Mouse (Mus musculus): ENCODE measurements around the gene Zfp143. TPM values are rescaled to one million over a fixed set of nuclear protein-coding genes. Genes with fewer than 3 reads are reported as not detected.

The Zfp143 gene
- 7.9 and 13.8 TPM in 2 replicates for polyA plus RNA-seq (2012; rRNA removed)

DNA sequence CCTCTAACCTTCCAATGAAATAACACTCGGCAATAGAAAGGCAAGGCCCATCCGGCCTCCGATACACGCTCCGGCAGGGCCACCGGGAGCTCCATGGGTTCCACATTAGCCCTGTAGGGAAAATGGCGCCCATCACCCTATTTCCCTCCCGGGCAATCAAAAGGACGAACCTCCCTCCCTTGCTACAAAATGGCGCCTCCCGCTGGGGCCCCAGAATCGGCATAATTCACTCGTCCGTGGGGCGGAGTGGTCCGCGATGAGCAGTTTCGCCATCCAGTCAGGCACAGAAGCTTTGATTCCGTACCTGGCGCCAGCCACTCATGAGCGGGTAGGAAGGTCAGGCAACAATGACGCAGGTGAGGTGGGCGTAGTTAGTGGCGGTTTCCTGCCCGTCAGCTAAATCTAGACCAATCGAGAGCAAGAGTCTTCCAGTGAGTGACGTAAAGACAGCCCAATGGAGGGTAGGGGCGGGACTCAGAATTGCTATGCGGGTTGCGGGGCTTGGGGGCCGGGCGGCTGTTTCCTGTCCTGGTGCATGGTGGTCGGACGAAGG is at the start of gene Zfp143:
Gene Zfp143 (plus strand): TSS at position 19 of the 553 bp plus-strand sequence.
- peaks cover 7% of the 10 kb centered on the region; the same call in 1 of the 2 replicates for H3K4me1 ChIP-seq (ENCODE audit: control insufficient read depth, insufficient read depth, insufficient read length, low read length)
- H3K27ac ChIP-seq (ENCODE audit: insufficient read depth, low read depth, low read length): peak within 1 kb of the TSS; percentile 98
- under 1% methylated on average over 34 of the region's 34 CpGs for WGBS
- peaks cover 9% of the 10 kb centered on the region for H3K36me3 ChIP-seq (ENCODE audit: control insufficient read depth, insufficient read depth, low read length)
- no peaks in the 10 kb centered on the region for H3K27me3 ChIP-seq (ENCODE audit: control insufficient read depth, insufficient read depth, low read length)
- H3K4me3 ChIP-seq (ENCODE audit: low read depth, low read length): peak within 1 kb of the TSS; percentile 91
- TF ChIP-seq CTCF (IDR thresholded peaks at IDR 0.05; ENCODE audit: extremely low read depth, insufficient read length, insufficient replicate concordance, low read depth, low read length) (no peak), POLR2A (IDR thresholded peaks at IDR 0.05; ENCODE audit: low read depth, low read length) (peak; percentile 80)

DNA sequence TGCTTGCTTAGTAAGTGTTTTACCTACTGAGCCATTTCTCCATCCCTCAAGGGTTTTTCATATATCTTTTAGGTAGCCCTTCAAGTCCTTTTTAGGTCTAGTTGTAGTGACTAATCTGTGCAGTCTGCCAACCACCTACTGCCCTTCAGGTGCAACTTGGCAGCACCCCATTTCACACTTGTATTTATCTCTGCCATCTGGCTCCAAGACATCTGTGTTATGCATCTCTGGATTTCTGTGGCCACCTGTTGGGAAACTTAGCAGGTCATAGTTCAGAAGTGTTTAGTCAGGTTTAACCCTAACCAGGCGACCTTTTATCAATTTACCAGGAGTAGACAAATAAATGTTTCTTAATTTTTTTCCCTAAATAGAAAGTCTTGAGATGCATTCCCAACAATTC is 49.6 kb upstream of the Zfp143 start:
- Histone ChIP-seq H3K4me3 (ENCODE audit: low read depth, low read length) (no peak overlapping the region), H3K27ac (ENCODE audit: insufficient read depth, low read depth, low read length) (no peak overlapping the region), H3K27me3 (ENCODE audit: control insufficient read depth, insufficient read depth, low read length) (no peaks in the 10 kb centered on the region), H3K36me3 (ENCODE audit: control insufficient read depth, insufficient read depth, low read length) (no peaks in the 10 kb centered on the region), H3K4me1 (ENCODE audit: control insufficient read depth, insufficient read depth, insufficient read length, low read length) (peaks cover 3% of the 10 kb centered on the region; the same call in 1 of the 2 replicates)
- WGBS: 60% methylated on average over 1 of the region's 1 CpGs
- TF ChIP-seq POLR2A (IDR thresholded peaks at IDR 0.05; ENCODE audit: low read depth, low read length) (no peak), CTCF (IDR thresholded peaks at IDR 0.05; ENCODE audit: extremely low read depth, insufficient read length, insufficient replicate concordance, low read depth, low read length) (no peak)

DNA sequence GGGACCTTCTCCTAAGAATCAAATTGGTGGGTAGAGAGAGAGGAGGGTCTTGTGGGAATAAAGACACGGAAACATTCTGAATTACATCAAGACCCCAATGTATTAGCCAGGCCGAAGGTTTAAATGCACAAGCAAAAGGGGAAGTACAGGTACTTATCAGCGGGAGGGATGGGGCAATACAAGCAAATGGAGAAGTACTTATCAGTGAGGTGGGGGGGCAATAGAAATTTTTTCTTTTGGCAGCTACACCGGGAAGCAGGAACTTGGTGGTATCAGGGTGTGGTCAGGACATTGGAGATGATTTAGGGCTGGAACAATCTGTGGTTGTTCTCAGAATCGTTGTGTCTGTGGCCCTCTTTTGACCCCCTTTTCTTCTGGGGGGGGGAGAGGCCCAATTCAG is 46.7 kb upstream of the Zfp143 start:
- 45% methylated on average over 5 of the region's 5 CpGs for WGBS

DNA sequence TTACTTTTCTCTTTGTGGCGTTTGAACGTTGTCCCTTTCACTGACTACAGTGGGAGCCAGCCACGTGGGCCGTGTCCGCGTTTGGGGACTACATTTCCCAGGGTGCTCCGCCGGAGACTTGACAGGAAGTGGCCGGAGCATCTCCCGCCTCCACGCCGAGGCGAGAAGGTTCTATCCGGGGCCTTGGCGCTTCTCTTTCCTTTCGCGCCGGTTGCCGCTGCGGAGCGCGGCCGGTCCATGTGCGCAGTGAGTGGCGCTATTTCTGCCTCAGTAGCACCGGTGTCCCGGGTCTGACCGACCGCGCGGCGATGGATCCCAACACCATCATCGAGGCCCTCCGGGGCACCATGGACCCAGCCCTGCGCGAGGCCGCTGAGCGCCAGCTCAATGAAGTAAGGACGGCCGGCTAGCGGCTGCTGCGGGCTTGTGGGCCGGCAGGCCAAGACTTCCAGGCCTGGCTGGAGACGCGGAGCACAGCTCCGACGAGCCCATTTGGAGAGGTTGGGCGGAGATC is 42.8 kb upstream of the Zfp143 start, which contains the start of gene Ipo7:
Gene Ipo7 (plus strand): TSS at position 158 of the 514 bp plus-strand sequence.
- peak within 1 kb of the TSS; percentile 61 for H3K27ac ChIP-seq (ENCODE audit: insufficient read depth, low read depth, low read length)
- WGBS: under 1% methylated on average over 48 of the region's 48 CpGs

More for the DNA sequence above, 46.7 kb upstream of the Zfp143 start:
- no peaks in the 10 kb centered on the region for H3K36me3 ChIP-seq (ENCODE audit: control insufficient read depth, insufficient read depth, low read length)
- H3K27ac ChIP-seq (ENCODE audit: insufficient read depth, low read depth, low read length): no peak overlapping the region
- peaks cover 3% of the 10 kb centered on the region; the same call in 1 of the 2 replicates for H3K4me1 ChIP-seq (ENCODE audit: control insufficient read depth, insufficient read depth, insufficient read length, low read length)
- no peak overlapping the region for H3K4me3 ChIP-seq (ENCODE audit: low read depth, low read length)
- H3K27me3 ChIP-seq (ENCODE audit: control insufficient read depth, insufficient read depth, low read length): no peaks in the 10 kb centered on the region
- no peak for TF ChIP-seq CTCF (IDR thresholded peaks at IDR 0.05; ENCODE audit: extremely low read depth, insufficient read length, insufficient replicate concordance, low read depth, low read length)
- no peak for TF ChIP-seq POLR2A (IDR thresholded peaks at IDR 0.05; ENCODE audit: low read depth, low read length)

DNA sequence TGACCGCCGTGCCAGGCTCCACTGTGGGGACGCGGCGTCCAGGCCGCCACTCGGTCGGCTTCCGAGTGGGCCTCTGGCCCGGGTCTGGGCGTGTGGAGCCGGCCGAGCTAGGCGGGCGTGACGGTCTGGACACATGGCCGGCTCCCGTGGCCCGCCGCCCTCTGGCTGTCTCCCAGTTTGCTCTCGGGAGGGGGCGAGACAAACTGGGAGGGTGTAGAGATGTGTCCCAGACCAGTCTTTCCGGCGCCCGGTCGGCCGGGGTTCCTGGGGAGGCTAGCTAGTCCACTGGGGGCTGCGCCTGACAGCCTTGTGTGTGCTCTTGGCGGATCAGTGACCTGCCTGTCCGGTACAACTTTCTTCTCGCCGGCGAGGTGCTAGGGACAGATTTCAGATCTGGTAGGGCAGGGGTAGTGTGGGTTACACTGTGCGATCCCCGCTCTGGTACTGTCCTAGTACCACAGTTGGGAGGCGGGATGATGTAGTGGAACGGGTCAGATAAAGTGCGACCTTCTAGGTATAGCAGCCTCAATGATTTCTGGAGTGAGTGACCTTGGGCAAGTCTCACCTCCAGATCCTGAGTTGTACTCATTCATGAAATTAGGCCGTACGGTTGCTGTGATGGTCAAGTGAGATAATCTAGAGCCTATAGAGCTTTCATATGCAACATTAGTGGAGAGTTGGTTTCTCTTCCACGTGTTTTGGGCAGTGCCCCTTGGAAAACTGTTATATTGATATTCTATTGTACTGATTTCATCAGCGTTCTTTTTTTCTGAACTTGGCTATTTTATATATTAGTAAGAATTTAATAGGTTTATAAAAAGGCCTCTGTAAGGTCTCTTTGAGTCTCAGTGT is 42.2 kb upstream of the Zfp143 start:
- peaks cover 2% of the 10 kb centered on the region; the same call in 1 of the 2 replicates for H3K4me1 ChIP-seq (ENCODE audit: control insufficient read depth, insufficient read depth, insufficient read length, low read length)
- H3K27me3 ChIP-seq (ENCODE audit: control insufficient read depth, insufficient read depth, low read length): no peaks in the 10 kb centered on the region
- TF ChIP-seq POLR2A (IDR thresholded peaks at IDR 0.05; ENCODE audit: low read depth, low read length): no peak
- TF ChIP-seq CTCF (IDR thresholded peaks at IDR 0.05; ENCODE audit: extremely low read depth, insufficient read length, insufficient replicate concordance, low read depth, low read length): no peak
- H3K4me3 ChIP-seq (ENCODE audit: low read depth, low read length): peak overlapping the region; percentile 94
- under 1% methylated on average over 42 of the region's 42 CpGs for WGBS
- peak overlapping the region; percentile 61 for H3K27ac ChIP-seq (ENCODE audit: insufficient read depth, low read depth, low read length)
- no peaks in the 10 kb centered on the region for H3K36me3 ChIP-seq (ENCODE audit: control insufficient read depth, insufficient read depth, low read length)

More for the DNA sequence above, 42.8 kb upstream of the Zfp143 start, which contains the start of gene Ipo7:
- Histone ChIP-seq H3K36me3 (ENCODE audit: control insufficient read depth, insufficient read depth, low read length) (no peaks in the 10 kb centered on the region), H3K4me3 (ENCODE audit: low read depth, low read length) (peak within 1 kb of the TSS; percentile 94), H3K4me1 (ENCODE audit: control insufficient read depth, insufficient read depth, insufficient read length, low read length) (peaks cover 3% of the 10 kb centered on the region), H3K27me3 (ENCODE audit: control insufficient read depth, insufficient read depth, low read length) (no peaks in the 10 kb centered on the region)
- no peak for TF ChIP-seq CTCF (IDR thresholded peaks at IDR 0.05; ENCODE audit: extremely low read depth, insufficient read length, insufficient replicate concordance, low read depth, low read length)
- peak; percentile 89 for TF ChIP-seq POLR2A (IDR thresholded peaks at IDR 0.05; ENCODE audit: low read depth, low read length)

DNA sequence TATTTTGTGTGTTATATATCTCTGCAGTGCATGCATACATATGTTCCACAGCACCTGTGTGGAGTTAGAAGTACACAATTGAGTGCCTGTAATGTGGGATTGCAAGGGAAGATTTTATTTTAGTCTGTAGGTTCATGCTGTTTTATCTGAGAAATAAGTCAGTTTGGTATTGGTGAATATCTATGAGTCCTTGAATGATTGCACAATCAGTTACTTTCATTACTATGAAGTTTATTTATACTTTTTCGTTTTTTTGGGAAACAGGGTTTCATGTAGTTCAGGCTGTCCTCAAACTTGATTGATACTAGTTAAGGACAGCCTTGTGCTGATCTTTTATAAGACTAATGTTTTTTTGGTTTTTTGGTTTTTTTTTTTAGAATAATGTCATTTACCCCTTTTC is 37.5 kb upstream of the Zfp143 start:
- Histone ChIP-seq H3K36me3 (ENCODE audit: control insufficient read depth, insufficient read depth, low read length) (peaks cover 3% of the 10 kb centered on the region; the same call in 1 of the 2 replicates), H3K4me3 (ENCODE audit: low read depth, low read length) (no peak overlapping the region), H3K4me1 (ENCODE audit: control insufficient read depth, insufficient read depth, insufficient read length, low read length) (peaks cover 2% of the 10 kb centered on the region; the same call in 1 of the 2 replicates), H3K27ac (ENCODE audit: insufficient read depth, low read depth, low read length) (no peak overlapping the region), H3K27me3 (ENCODE audit: control insufficient read depth, insufficient read depth, low read length) (no peaks in the 10 kb centered on the region)
- TF ChIP-seq POLR2A (IDR thresholded peaks at IDR 0.05; ENCODE audit: low read depth, low read length) (no peak), CTCF (IDR thresholded peaks at IDR 0.05; ENCODE audit: extremely low read depth, insufficient read length, insufficient replicate concordance, low read depth, low read length) (no peak)
- WGBS: 70% methylated on average over 1 of the region's 1 CpGs

DNA sequence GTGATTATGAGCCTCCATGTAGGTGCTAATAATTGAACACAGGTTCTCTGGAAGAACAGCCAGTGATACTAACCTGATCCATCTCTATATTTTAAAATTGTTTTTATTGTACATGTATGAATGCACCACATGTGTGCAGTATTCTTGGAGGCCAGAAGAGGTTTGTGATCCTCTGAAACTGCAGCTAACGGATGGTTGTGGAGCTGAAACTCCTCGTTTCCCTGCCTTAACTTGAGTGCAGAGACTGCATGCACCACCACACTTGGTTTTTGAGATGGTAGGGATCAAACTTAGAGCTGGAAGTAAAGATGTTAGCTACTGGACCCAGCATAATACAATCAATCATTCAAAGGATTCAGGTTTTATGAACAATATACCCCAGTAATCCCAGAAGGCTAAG is 34.4 kb upstream of the Zfp143 start:
- peaks cover 15% of the 10 kb centered on the region for H3K36me3 ChIP-seq (ENCODE audit: control insufficient read depth, insufficient read depth, low read length)
- no peaks in the 10 kb centered on the region for H3K4me1 ChIP-seq (ENCODE audit: control insufficient read depth, insufficient read depth, insufficient read length, low read length)
- no peak overlapping the region for H3K4me3 ChIP-seq (ENCODE audit: low read depth, low read length)
- no peaks in the 10 kb centered on the region for H3K27me3 ChIP-seq (ENCODE audit: control insufficient read depth, insufficient read depth, low read length)
- 81% methylated on average over 2 of the region's 2 CpGs for WGBS
- no peak for TF ChIP-seq POLR2A (IDR thresholded peaks at IDR 0.05; ENCODE audit: low read depth, low read length)
- no peak for TF ChIP-seq CTCF (IDR thresholded peaks at IDR 0.05; ENCODE audit: extremely low read depth, insufficient read length, insufficient replicate concordance, low read depth, low read length)
- H3K27ac ChIP-seq (ENCODE audit: insufficient read depth, low read depth, low read length): no peak overlapping the region
